Mouse (Mus musculus) cerebellum, postnatal 36 days (tissue): Measurements from ENCODE around the gene Arhgdib.

ENCODE experiments used
- DNase-seq, 2 experiments: peaks; one replicate each; pipeline ENCODE4 v3.0.0; 2021 to 2022; ENCODE audit warnings: mixed read lengths in 2 of 2

Gene Arhgdib

DNA sequence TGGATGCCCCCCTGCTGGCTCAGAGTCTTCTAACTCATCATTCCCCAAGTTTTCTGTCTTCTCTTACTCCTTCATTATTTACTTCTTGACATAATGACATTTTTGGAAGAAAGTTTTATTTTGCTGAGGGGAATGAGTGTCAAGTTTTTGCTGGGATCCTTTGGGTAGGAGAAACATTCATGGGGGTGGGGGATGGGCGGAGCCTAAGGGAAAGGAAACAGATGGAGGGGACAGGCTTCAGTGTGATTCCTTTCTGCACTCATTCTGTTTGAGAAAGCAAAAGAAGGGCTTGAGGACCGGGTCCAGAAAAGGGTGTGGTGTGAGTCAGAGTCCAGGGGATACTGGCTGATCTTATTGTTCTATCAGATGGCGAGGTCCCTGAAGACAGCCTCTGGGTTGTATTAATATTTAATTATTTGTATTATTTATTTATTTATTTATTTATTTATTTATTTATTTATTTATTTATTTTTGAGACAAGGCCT lies 58.2 kb downstream of the Arhgdib start:
- DNase-seq: no peak

DNA sequence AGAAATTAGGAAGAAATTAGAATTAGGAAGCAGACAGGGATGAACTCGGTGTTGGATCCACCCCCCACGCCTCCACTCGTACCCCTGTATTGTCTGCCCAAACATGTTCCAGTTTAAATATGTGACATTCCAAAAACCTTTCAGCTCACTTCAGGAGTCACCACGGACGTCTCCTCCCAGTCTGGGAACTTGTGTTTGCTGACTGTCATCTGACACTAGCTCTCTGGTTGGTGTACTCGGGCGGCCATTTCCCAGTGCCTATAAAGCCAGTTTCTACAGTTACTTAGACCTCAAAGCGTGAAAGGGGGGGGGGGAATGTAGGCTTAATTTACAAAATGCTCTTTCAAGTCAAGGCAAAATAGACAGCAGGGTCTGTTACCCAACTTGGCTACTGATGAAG lies 60.0 kb downstream of the Arhgdib start:
- no peak for DNase-seq

DNA sequence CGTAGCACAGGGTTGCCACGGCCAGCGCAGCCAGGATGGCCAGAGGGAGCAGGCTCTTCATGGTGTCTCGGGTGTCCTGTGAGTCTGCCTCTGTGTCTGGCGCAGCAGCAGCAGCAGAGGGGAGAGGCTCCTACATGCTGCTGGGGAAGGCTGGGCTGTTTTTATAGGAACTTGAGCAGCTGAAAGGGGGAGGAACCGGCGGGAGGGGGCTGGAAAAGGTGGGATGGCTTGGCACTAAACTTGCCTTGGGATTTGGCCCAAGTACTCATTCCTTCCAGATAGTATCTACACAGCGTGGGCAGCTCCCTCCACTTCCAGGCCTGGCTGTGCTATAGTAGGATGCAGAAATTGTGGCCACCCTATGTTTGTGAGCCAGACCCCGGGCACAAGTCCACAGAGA lies 66.0 kb downstream of the Arhgdib start, which contains the start of gene Mgp:
Gene Mgp (minus strand): TSS at position 154 of the 400 bp plus-strand sequence.
- no peak for DNase-seq

DNA sequence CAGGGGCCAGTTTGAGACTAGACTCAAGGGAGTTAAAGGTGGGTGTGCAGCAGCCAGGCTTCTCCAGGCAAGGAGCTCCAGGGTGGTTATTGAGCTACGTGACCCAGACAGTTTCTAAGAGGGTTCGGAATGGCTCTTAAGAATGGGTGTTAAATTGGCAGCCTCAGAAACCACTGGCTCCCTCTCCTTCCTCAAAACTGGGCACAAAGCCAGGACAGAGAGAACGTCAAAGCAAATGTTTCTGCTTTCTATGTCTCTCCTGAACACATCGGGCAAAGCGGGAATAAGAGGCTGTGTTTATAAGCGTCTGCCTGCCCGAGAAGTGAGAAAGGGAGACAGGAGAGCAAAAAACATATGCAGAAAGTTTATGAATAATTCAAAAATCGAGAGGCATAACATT lies 67.1 kb downstream of the Arhgdib start:
- DNase-seq: no peak
